Mouse (Mus musculus): ENCODE data around the gene Kank1. TPM values are rescaled to one million over a fixed set of nuclear protein-coding genes. Genes with fewer than 3 reads are reported as not detected.
A peak's percentile ranks its signal among the peaks of the same experiment; 100 is the strongest.

The Kank1 gene
- polyA plus RNA-seq, 1 experiment from 2014 or later = 18.4 TPM

DNA sequence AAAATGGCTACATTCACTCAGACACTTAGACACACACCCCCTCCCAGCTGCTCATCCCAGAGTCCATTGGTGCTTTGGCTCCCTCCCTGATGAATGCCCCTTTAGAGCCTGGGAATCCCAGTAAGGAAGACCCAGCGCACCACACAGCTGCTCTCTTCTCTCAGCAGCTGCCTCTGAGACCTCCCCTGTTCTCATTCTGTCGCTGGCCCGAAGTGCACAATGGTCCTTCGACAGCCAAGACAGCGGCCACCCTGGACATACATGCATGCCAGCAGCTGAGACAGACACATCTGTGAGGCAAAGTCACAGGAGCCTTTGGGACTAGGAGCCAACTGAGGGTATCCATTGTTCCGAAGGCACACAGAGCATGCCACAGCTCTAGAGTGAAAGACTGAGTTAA is 203.0 kb downstream of the Kank1 start:
- ATAC-seq (replicated peaks; ENCODE audit: low FRiP score, low read depth) (no peak), DNase-seq (ENCODE audit: low spot score) (no peak)
- H3K4me1 ChIP-seq (replicated peaks; ENCODE audit: insufficient read depth, low read length) = no peaks in the 10 kb centered on the region
- H3K36me3 ChIP-seq (ENCODE audit: insufficient read depth, low read length) = no peaks in the 10 kb centered on the region
- 88% methylated on average over 6 of the region's 6 CpGs for WGBS
- H3K4me2 ChIP-seq (ENCODE audit: low read length) = no peak overlapping the region
- no peak for TF ChIP-seq CTCF (IDR thresholded peaks at IDR 0.05; ENCODE audit: low read depth)
- H3K9me3 ChIP-seq (replicated peaks; ENCODE audit: low read length) = no peaks in the 10 kb centered on the region
- no peak overlapping the region for H3K9ac ChIP-seq (ENCODE audit: low read depth, low read length)
- no peak overlapping the region for H3K27ac ChIP-seq
- H3K27me3 ChIP-seq (ENCODE audit: insufficient read depth, low read length) = 0 out of 2 replicates have a peak, but pooled peaks cover 4% of the 10 kb centered on the region
- H3K4me3 ChIP-seq (replicated peaks; ENCODE audit: low read depth, low read length) = no peak overlapping the region

DNA sequence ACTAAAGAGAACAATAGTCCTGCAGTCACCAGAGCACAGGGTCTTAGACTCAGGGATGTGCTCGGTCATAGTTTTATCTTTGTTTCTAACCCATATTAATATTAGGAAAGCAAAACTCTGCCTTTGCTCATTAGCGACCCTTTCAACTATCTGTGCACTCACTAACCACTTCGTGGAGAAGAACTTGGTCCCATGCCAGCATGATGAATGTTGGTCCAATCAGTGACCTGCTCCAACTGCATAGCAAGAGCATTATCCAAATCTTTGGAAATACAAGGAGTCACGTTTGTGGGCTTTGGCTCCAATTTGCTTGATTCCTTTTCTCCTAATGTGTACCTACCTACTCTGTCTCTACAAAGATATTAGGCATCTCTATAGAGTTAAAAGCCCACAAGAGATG is 204.0 kb downstream of the Kank1 start:
- DNase-seq (ENCODE audit: low spot score) (no peak), ATAC-seq (replicated peaks; ENCODE audit: low FRiP score, low read depth) (no peak)
- 74% methylated on average over 4 of the region's 4 CpGs for WGBS

DNA sequence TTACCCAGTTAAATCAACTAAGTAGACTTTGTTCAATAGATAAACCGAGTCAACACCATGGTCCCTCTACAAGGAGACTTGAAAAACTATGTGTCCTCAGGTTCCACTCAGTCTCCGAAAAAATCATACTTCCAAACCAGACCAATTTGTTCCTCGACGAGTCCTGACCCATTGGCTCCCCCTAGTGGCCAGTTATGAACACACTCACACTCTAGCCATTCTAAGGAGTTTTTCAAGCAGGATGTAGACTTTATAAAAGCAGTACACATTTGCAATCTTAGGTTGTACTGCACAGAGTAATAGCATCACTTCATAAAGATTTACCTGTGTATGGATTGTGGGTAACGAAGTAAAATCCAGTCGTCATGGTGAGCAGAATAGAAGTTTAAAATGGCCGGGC is 208.3 kb downstream of the Kank1 start:
- WGBS = 23% methylated on average over 7 of the region's 7 CpGs
- H3K36me3 ChIP-seq (ENCODE audit: insufficient read depth, low read length) = no peaks in the 10 kb centered on the region
- ATAC-seq (replicated peaks; ENCODE audit: low FRiP score, low read depth) (no peak), DNase-seq (ENCODE audit: low spot score) (peak; percentile 93)
- H3K27me3 ChIP-seq (ENCODE audit: insufficient read depth, low read length) = 0 out of 2 replicates have a peak, but pooled peaks cover 4% of the 10 kb centered on the region
- H3K27ac ChIP-seq = no peak overlapping the region
- H3K4me3 ChIP-seq (replicated peaks; ENCODE audit: low read depth, low read length) = no peak overlapping the region
- no peak overlapping the region for H3K9ac ChIP-seq (ENCODE audit: low read depth, low read length)
- no peaks in the 10 kb centered on the region for H3K9me3 ChIP-seq (replicated peaks; ENCODE audit: low read length)
- H3K4me1 ChIP-seq (replicated peaks; ENCODE audit: insufficient read depth, low read length) = no peaks in the 10 kb centered on the region
- TF ChIP-seq CTCF (IDR thresholded peaks at IDR 0.05; ENCODE audit: low read depth) = peak; percentile 98
- no peak overlapping the region for H3K4me2 ChIP-seq (ENCODE audit: low read length)

More for the DNA sequence above, 204.0 kb downstream of the Kank1 start:
- no peak overlapping the region for H3K27ac ChIP-seq
- no peak overlapping the region for H3K4me3 ChIP-seq (replicated peaks; ENCODE audit: low read depth, low read length)
- 0 out of 2 replicates have a peak, but pooled peaks cover 4% of the 10 kb centered on the region for H3K27me3 ChIP-seq (ENCODE audit: insufficient read depth, low read length)
- no peaks in the 10 kb centered on the region for H3K9me3 ChIP-seq (replicated peaks; ENCODE audit: low read length)
- no peaks in the 10 kb centered on the region for H3K4me1 ChIP-seq (replicated peaks; ENCODE audit: insufficient read depth, low read length)
- no peak overlapping the region for H3K9ac ChIP-seq (ENCODE audit: low read depth, low read length)
- no peak for TF ChIP-seq CTCF (IDR thresholded peaks at IDR 0.05; ENCODE audit: low read depth)
- H3K36me3 ChIP-seq (ENCODE audit: insufficient read depth, low read length) = no peaks in the 10 kb centered on the region
- no peak overlapping the region for H3K4me2 ChIP-seq (ENCODE audit: low read length)

DNA sequence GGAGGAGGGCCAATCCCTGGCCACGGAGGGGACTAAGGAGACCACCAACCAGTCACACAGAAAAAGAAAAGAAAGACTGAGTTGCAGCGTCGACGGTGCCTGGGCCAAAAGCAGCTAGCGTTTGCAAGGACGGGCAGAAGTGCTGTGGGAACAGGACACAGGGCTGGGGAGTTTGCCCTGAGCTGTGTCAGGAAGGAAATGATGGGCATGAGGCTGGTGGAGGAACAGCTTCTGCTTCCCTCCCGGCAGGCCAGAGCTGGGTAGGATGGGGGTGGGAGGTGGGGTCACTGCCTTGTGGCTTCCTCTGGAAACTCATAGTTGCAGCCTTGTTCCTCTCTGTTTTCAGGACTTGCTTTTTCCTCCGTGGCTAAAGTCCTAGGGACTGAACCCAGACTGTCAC is 209.1 kb downstream of the Kank1 start:
- ATAC-seq (replicated peaks; ENCODE audit: low FRiP score, low read depth) = no peak
- no peaks in the 10 kb centered on the region for H3K36me3 ChIP-seq (ENCODE audit: insufficient read depth, low read length)
- H3K4me2 ChIP-seq (ENCODE audit: low read length) = no peak overlapping the region
- no peak overlapping the region for H3K4me3 ChIP-seq (replicated peaks; ENCODE audit: low read depth, low read length)
- TF ChIP-seq CTCF (IDR thresholded peaks at IDR 0.05; ENCODE audit: low read depth) = no peak
- 65% methylated on average over 8 of the region's 8 CpGs for WGBS
- 0 out of 2 replicates have a peak, but pooled peaks cover 4% of the 10 kb centered on the region for H3K27me3 ChIP-seq (ENCODE audit: insufficient read depth, low read length)
- DNase-seq (ENCODE audit: low spot score) = no peak
- no peaks in the 10 kb centered on the region for H3K9me3 ChIP-seq (replicated peaks; ENCODE audit: low read length)
- no peak overlapping the region for H3K9ac ChIP-seq (ENCODE audit: low read depth, low read length)
- no peak overlapping the region for H3K27ac ChIP-seq
- H3K4me1 ChIP-seq (replicated peaks; ENCODE audit: insufficient read depth, low read length) = no peaks in the 10 kb centered on the region

DNA sequence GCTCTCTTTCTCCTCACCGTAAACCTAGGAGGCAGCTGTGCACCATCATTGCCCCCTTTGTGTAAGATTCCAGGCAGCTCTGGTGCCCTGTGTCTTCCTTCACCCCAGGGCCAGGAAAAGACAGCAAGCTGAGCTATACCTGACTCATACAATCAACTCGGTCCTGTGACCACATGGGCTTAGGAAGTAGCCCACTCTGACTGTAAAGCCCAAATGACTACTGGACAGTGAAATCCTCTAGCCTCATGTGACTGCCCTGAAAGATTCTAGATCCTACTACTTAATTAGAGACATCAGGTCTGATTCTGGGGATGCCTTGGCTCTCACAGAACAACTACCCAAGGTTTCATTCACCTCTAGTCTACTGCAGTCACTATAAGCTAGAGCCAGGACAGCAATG is 209.9 kb downstream of the Kank1 start:
- Histone ChIP-seq H3K4me3 (replicated peaks; ENCODE audit: low read depth, low read length) (no peak overlapping the region), H3K9ac (ENCODE audit: low read depth, low read length) (no peak overlapping the region), H3K4me2 (ENCODE audit: low read length) (no peak overlapping the region), H3K9me3 (replicated peaks; ENCODE audit: low read length) (no peaks in the 10 kb centered on the region), H3K4me1 (replicated peaks; ENCODE audit: insufficient read depth, low read length) (no peaks in the 10 kb centered on the region), H3K36me3 (ENCODE audit: insufficient read depth, low read length) (no peaks in the 10 kb centered on the region), H3K27me3 (ENCODE audit: insufficient read depth, low read length) (0 out of 2 replicates have a peak, but pooled peaks cover 3% of the 10 kb centered on the region), H3K27ac (no peak overlapping the region)
- no peak for TF ChIP-seq CTCF (IDR thresholded peaks at IDR 0.05; ENCODE audit: low read depth)
- DNase-seq (ENCODE audit: low spot score) (no peak), ATAC-seq (replicated peaks; ENCODE audit: low FRiP score, low read depth) (no peak)
- WGBS = 75% methylated on average over 2 of the region's 2 CpGs

DNA sequence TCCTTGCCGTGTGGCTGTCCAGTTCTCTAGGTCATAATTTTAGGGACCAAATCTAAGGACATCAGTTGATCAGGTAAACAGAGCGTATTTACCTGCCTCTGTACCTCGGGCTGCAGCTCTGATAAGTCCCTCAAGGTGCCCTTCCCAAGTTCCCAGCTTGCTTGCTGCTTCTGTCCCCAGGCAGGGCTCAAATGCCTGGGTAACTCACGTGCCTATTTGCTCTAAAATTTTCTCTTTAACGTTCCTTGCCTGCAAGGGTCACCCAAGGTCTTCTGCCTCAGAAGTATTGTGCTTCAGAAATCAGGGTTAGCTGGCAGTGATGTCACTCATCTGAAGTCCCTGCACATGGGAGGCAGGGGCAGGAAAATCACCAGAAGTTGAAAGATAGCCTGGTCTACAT is 210.6 kb downstream of the Kank1 start:
- no peaks in the 10 kb centered on the region for H3K9me3 ChIP-seq (replicated peaks; ENCODE audit: low read length)
- TF ChIP-seq CTCF (IDR thresholded peaks at IDR 0.05; ENCODE audit: low read depth) = no peak
- WGBS = 49% methylated on average over 5 of the region's 5 CpGs
- H3K9ac ChIP-seq (ENCODE audit: low read depth, low read length) = no peak overlapping the region
- no peak overlapping the region for H3K27ac ChIP-seq
- ATAC-seq (replicated peaks; ENCODE audit: low FRiP score, low read depth) (no peak), DNase-seq (ENCODE audit: low spot score) (no peak)
- H3K27me3 ChIP-seq (ENCODE audit: insufficient read depth, low read length) = no peaks in the 10 kb centered on the region
- no peak overlapping the region for H3K4me3 ChIP-seq (replicated peaks; ENCODE audit: low read depth, low read length)
- H3K4me1 ChIP-seq (replicated peaks; ENCODE audit: insufficient read depth, low read length) = no peaks in the 10 kb centered on the region
- H3K4me2 ChIP-seq (ENCODE audit: low read length) = no peak overlapping the region
- no peaks in the 10 kb centered on the region for H3K36me3 ChIP-seq (ENCODE audit: insufficient read depth, low read length)
